Mouse (Mus musculus): ENCODE data around the gene Mecr. TPM values are rescaled to one million over a fixed set of nuclear protein-coding genes. Genes with fewer than 3 reads are reported as not detected.

The Mecr gene
- polyA plus RNA-seq, 1 experiment = 17.9 TPM

GRCm38 (mm10) chr4:131821161-131821731, 22.0 kb upstream of the Mecr start:
- Histone ChIP-seq H3K27ac (ENCODE audit: insufficient read depth, low read length) (no peak overlapping the region), H3K9ac (ENCODE audit: low read depth, poor library complexity, severe bottlenecking) (no peak overlapping the region), H3K4me1 (ENCODE audit: control insufficient read depth, insufficient read depth, low read length) (no peaks in the 10 kb centered on the region), H3K4me3 (ENCODE audit: low read depth, low read length) (no peak overlapping the region), H3K9me3 (replicated peaks; ENCODE audit: control insufficient read depth, insufficient read depth, low read length, poor library complexity, severe bottlenecking) (no peaks in the 10 kb centered on the region), H3K27me3 (ENCODE audit: control insufficient read depth, insufficient read depth, low read length, poor library complexity, severe bottlenecking) (no peaks in the 10 kb centered on the region), H3K36me3 (ENCODE audit: control insufficient read depth, insufficient read depth, low read length, poor library complexity, severe bottlenecking) (no peaks in the 10 kb centered on the region)
- TF ChIP-seq CTCF (IDR thresholded peaks at IDR 0.05; ENCODE audit: low read depth, low read length) = no peak

DNA sequence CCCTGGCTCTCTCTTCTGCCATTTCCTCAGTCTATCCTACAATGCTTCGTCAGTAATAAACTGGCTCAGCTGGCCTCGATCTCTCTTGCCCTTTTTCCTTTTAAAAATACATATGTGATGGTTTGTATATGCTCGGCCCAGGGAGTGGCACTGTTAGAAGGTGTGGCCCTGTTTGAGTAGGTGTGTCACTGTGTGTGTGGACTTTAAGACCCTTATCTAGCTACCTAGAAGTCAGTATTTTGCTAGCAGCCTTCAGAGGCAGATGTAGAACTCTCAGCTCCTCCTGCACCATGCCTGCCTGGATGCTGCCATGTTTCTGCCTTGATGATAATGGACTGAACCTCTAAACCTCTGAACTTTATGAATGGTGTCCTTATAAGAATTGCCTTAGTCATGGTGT, 20.7 kb upstream of the Mecr start:
- Histone ChIP-seq H3K9ac (ENCODE audit: low read depth, poor library complexity, severe bottlenecking) (no peak overlapping the region), H3K9me3 (replicated peaks; ENCODE audit: control insufficient read depth, insufficient read depth, low read length, poor library complexity, severe bottlenecking) (no peaks in the 10 kb centered on the region), H3K27ac (ENCODE audit: insufficient read depth, low read length) (no peak overlapping the region), H3K36me3 (ENCODE audit: control insufficient read depth, insufficient read depth, low read length, poor library complexity, severe bottlenecking) (no peaks in the 10 kb centered on the region), H3K4me3 (ENCODE audit: low read depth, low read length) (no peak overlapping the region), H3K4me1 (ENCODE audit: control insufficient read depth, insufficient read depth, low read length) (no peaks in the 10 kb centered on the region), H3K27me3 (ENCODE audit: control insufficient read depth, insufficient read depth, low read length, poor library complexity, severe bottlenecking) (no peaks in the 10 kb centered on the region)
- no peak for TF ChIP-seq CTCF (IDR thresholded peaks at IDR 0.05; ENCODE audit: low read depth, low read length)
- TF ChIP-seq POLR2A (IDR thresholded peaks at IDR 0.05; ENCODE audit: insufficient read depth, low read length) = no peak
- TF ChIP-seq EP300 (IDR thresholded peaks at IDR 0.05; ENCODE audit: insufficient read depth, low read depth, low read length) = no peak

DNA sequence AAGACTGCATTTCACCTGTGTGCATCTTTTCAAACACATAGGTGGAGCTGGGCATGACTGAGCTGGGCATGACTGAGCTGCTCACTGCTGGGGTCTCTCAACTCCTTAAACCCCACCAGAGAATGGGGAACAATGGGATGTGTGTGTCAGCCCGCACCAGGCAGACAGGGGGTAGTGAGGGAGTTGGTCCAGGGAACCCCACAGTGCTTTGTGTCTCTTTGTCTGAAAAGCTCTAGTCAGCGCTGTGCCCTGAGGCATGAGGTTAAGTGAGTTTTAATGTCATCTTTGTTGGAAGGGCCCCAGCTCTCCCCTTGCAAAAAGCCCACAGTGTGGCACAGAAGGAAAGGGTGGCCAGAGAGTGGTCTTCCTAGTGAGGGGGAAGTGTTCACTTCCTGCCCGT, 18.3 kb upstream of the Mecr start:
- H3K27ac ChIP-seq (ENCODE audit: insufficient read depth, low read length) = peak overlapping the region; percentile 9; the same call in 1 of the 2 replicates
- H3K4me3 ChIP-seq (ENCODE audit: low read depth, low read length) = no peak overlapping the region
- H3K4me1 ChIP-seq (ENCODE audit: control insufficient read depth, insufficient read depth, low read length) = no peaks in the 10 kb centered on the region
- H3K9me3 ChIP-seq (replicated peaks; ENCODE audit: control insufficient read depth, insufficient read depth, low read length, poor library complexity, severe bottlenecking) = no peaks in the 10 kb centered on the region
- TF ChIP-seq POLR2A (IDR thresholded peaks at IDR 0.05; ENCODE audit: insufficient read depth, low read length) = no peak
- TF ChIP-seq EP300 (IDR thresholded peaks at IDR 0.05; ENCODE audit: insufficient read depth, low read depth, low read length) = no peak
- TF ChIP-seq CTCF (IDR thresholded peaks at IDR 0.05; ENCODE audit: low read depth, low read length) = no peak
- no peaks in the 10 kb centered on the region for H3K27me3 ChIP-seq (ENCODE audit: control insufficient read depth, insufficient read depth, low read length, poor library complexity, severe bottlenecking)
- H3K9ac ChIP-seq (ENCODE audit: low read depth, poor library complexity, severe bottlenecking) = no peak overlapping the region
- H3K36me3 ChIP-seq (ENCODE audit: control insufficient read depth, insufficient read depth, low read length, poor library complexity, severe bottlenecking) = no peaks in the 10 kb centered on the region

DNA sequence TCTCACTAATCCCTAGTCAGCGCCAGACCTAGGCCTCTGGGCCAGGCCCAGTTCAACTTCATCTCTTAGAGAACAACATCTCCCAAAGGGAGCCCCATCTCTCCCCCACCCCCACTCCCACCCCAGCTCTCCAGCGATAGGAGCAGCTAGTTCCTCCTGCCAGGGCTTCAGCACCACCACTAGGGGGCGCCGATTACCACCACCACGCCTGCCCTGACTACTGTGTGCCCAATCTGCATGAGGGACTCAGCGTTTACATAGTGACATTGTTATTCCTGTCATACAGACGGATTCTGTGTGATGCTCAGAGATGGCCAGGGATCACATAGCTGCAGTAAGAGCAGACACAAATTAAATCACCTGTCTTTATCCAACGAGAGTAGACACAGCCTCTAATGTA, 17.4 kb upstream of the Mecr start:
- Histone ChIP-seq H3K9ac (ENCODE audit: low read depth, poor library complexity, severe bottlenecking) (no peak overlapping the region), H3K9me3 (replicated peaks; ENCODE audit: control insufficient read depth, insufficient read depth, low read length, poor library complexity, severe bottlenecking) (no peaks in the 10 kb centered on the region), H3K27me3 (ENCODE audit: control insufficient read depth, insufficient read depth, low read length, poor library complexity, severe bottlenecking) (no peaks in the 10 kb centered on the region), H3K36me3 (ENCODE audit: control insufficient read depth, insufficient read depth, low read length, poor library complexity, severe bottlenecking) (no peaks in the 10 kb centered on the region), H3K4me3 (ENCODE audit: low read depth, low read length) (no peak overlapping the region), H3K4me1 (ENCODE audit: control insufficient read depth, insufficient read depth, low read length) (no peaks in the 10 kb centered on the region), H3K27ac (ENCODE audit: insufficient read depth, low read length) (no peak overlapping the region)
- no peak for TF ChIP-seq EP300 (IDR thresholded peaks at IDR 0.05; ENCODE audit: insufficient read depth, low read depth, low read length)
- no peak for TF ChIP-seq POLR2A (IDR thresholded peaks at IDR 0.05; ENCODE audit: insufficient read depth, low read length)
- TF ChIP-seq CTCF (IDR thresholded peaks at IDR 0.05; ENCODE audit: low read depth, low read length) = peak; percentile 83

GRCm38 (mm10) chr4:131826905-131827304, 16.4 kb upstream of the Mecr start:
- no peaks in the 10 kb centered on the region for H3K36me3 ChIP-seq (ENCODE audit: control insufficient read depth, insufficient read depth, low read length, poor library complexity, severe bottlenecking)
- no peaks in the 10 kb centered on the region for H3K9me3 ChIP-seq (replicated peaks; ENCODE audit: control insufficient read depth, insufficient read depth, low read length, poor library complexity, severe bottlenecking)
- no peaks in the 10 kb centered on the region for H3K27me3 ChIP-seq (ENCODE audit: control insufficient read depth, insufficient read depth, low read length, poor library complexity, severe bottlenecking)
- H3K4me3 ChIP-seq (ENCODE audit: low read depth, low read length) = no peak overlapping the region
- H3K27ac ChIP-seq (ENCODE audit: insufficient read depth, low read length) = 0 out of 2 replicates have a peak overlapping the region, but pooled peaks have one; percentile 11
- H3K4me1 ChIP-seq (ENCODE audit: control insufficient read depth, insufficient read depth, low read length) = no peaks in the 10 kb centered on the region
- no peak for TF ChIP-seq POLR2A (IDR thresholded peaks at IDR 0.05; ENCODE audit: insufficient read depth, low read length)
- TF ChIP-seq CTCF (IDR thresholded peaks at IDR 0.05; ENCODE audit: low read depth, low read length) = no peak
- TF ChIP-seq EP300 (IDR thresholded peaks at IDR 0.05; ENCODE audit: insufficient read depth, low read depth, low read length) = peak; percentile 65; the same call in 1 of the 2 replicates
- no peak overlapping the region for H3K9ac ChIP-seq (ENCODE audit: low read depth, poor library complexity, severe bottlenecking)

GRCm38 (mm10) chr4:131829123-131829522, 14.1 kb upstream of the Mecr start:
- TF ChIP-seq CTCF (IDR thresholded peaks at IDR 0.05; ENCODE audit: low read depth, low read length) = no peak
- no peak for TF ChIP-seq POLR2A (IDR thresholded peaks at IDR 0.05; ENCODE audit: insufficient read depth, low read length)
- TF ChIP-seq EP300 (IDR thresholded peaks at IDR 0.05; ENCODE audit: insufficient read depth, low read depth, low read length) = no peak
- Histone ChIP-seq H3K4me3 (ENCODE audit: low read depth, low read length) (no peak overlapping the region), H3K27ac (ENCODE audit: insufficient read depth, low read length) (no peak overlapping the region), H3K27me3 (ENCODE audit: control insufficient read depth, insufficient read depth, low read length, poor library complexity, severe bottlenecking) (no peaks in the 10 kb centered on the region), H3K9ac (ENCODE audit: low read depth, poor library complexity, severe bottlenecking) (no peak overlapping the region), H3K4me1 (ENCODE audit: control insufficient read depth, insufficient read depth, low read length) (peaks cover 3% of the 10 kb centered on the region), H3K36me3 (ENCODE audit: control insufficient read depth, insufficient read depth, low read length, poor library complexity, severe bottlenecking) (no peaks in the 10 kb centered on the region), H3K9me3 (replicated peaks; ENCODE audit: control insufficient read depth, insufficient read depth, low read length, poor library complexity, severe bottlenecking) (no peaks in the 10 kb centered on the region)

All from ES-Bruce4 (cell line).